Mouse (Mus musculus) gastrocnemius, adult 2 months (tissue): ENCODE data around the gene Fnip1. TPM values are rescaled to one million over a fixed set of nuclear protein-coding genes. Genes with fewer than 3 reads are reported as not detected.
"Not testable (repeated sequence)": the region's sequence is repeated elsewhere in the genome, so short reads cannot be mapped to it uniquely, and the experiment has no call there.

ENCODE experiments used
- DNase-seq: peaks from one replicate; pipeline ENCODE4 v3.0.0; 2022
- H3K27ac ChIP-seq: fragments of 200-600 bp; 2 replicates; pipeline ENCODE4 v1.8.1; 2022; ENCODE audit warnings: mild to moderate bottlenecking
- H3K4me3 ChIP-seq: fragments of 200-600 bp; 2 replicates; pipeline ENCODE4 v1.8.1; 2022; ENCODE audit warnings: mild to moderate bottlenecking, moderate library complexity
- CTCF ChIP-seq: fragments of 200-600 bp; IDR thresholded peaks from 2 replicates; pipeline ENCODE4 v1.8.1; 2022; ENCODE audit warnings: antibody characterized with exemption, mild to moderate bottlenecking, moderate library complexity
- intact Hi-C: fragments of 180-260 bp; cut with DNase I; formaldehyde crosslinking; loops from one replicate; pipeline ENCODE4 v1.15.1; 2025
- total RNA-seq, 2 experiments: library from RNA; stranded (reverse); gene quantifications; 2 replicates each; pipeline ENCODE4 v1.2.3; 2021

The Fnip1 gene
- total RNA-seq, 2 experiments from 2014 or later = 28.7 to 35.9 TPM

GRCm38 (mm10) chr11:54427695-54428352, 10.2 kb upstream of the Fnip1 start:
- intact Hi-C loops = no loop called here
- TF ChIP-seq CTCF = no peak

GRCm38 (mm10) chr11:54429224-54429623, 8.8 kb upstream of the Fnip1 start:
- DNase-seq = no peak
- no peak for TF ChIP-seq CTCF
- H3K4me3 ChIP-seq = no peak overlapping the region
- intact Hi-C loops = no loop called here
- no peak overlapping the region for H3K27ac ChIP-seq

More at GRCm38 (mm10) chr11:54427695-54428352, 10.2 kb upstream of the Fnip1 start:
- DNase-seq = no peak
- no peak overlapping the region for H3K4me3 ChIP-seq
- H3K27ac ChIP-seq = peak overlapping the region; percentile 80

GRCm38 (mm10) chr11:54435797-54436196, 2.2 kb upstream of the Fnip1 start:
- intact Hi-C loops = loop anchor here (5.0 to 10.0 kb wide), 2 partner anchors 87 to 321 kb away; partner anchors contain the start of gene Rapgef6
- Histone ChIP-seq H3K4me3 (no peak overlapping the region), H3K27ac (peak overlapping the region; percentile 46)
- no peak for DNase-seq
- no peak for TF ChIP-seq CTCF

- intact Hi-C loops = loop anchor here (5.0 to 10.0 kb wide), 2 partner anchors 85 to 323 kb away; partner anchors contain the start of gene Rapgef6
- Histone ChIP-seq H3K27ac (peak overlapping the region; percentile 100), H3K4me3 (peak overlapping the region; percentile 94)
- TF ChIP-seq CTCF = no peak
- no peak for DNase-seq
Observed at GRCm38 (mm10) chr11:54437310-54437822, 633 bp upstream of the Fnip1 start.

- Histone ChIP-seq H3K27ac (peak overlapping the region; percentile 100), H3K4me3 (peak overlapping the region; percentile 94)
- intact Hi-C loops = loop anchor here (5.0 to 10.0 kb wide), 2 partner anchors 84 to 324 kb away; partner anchors contain the start of gene Rapgef6
- no peak for TF ChIP-seq CTCF
- DNase-seq = peak; percentile 81
Observed at GRCm38 (mm10) chr11:54438366-54438781, 375 bp downstream of the Fnip1 start.

- DNase-seq = no peak
- intact Hi-C loops = loop anchor here (5.0 to 10.0 kb wide), 2 partner anchors 83 to 324 kb away; partner anchors contain the start of gene Rapgef6
- Histone ChIP-seq H3K27ac (peak overlapping the region; percentile 100), H3K4me3 (peak overlapping the region; percentile 94)
- no peak for TF ChIP-seq CTCF
Observed at GRCm38 (mm10) chr11:54438991-54439690, 1.1 kb downstream of the Fnip1 start.

- H3K4me3 ChIP-seq = peak overlapping the region; percentile 94
- no peak for TF ChIP-seq CTCF
- DNase-seq = no peak
- intact Hi-C loops = loop anchor here (2.0 to 10.0 kb wide), 3 partner anchors 17 to 325 kb away; partner anchors contain the start of gene Rapgef6
- peak overlapping the region; percentile 100 for H3K27ac ChIP-seq
Observed at GRCm38 (mm10) chr11:54439691-54440029, 1.7 kb downstream of the Fnip1 start.

- H3K4me3 ChIP-seq, DNase-seq, H3K27ac ChIP-seq, intact Hi-C loops: not testable (repeated sequence)
Observed at GRCm38 (mm10) chr11:54450757-54451156, 12.8 kb downstream of the Fnip1 start.

GRCm38 (mm10) chr11:54454516-54454915, 16.5 kb downstream of the Fnip1 start:
- no peak for DNase-seq
- TF ChIP-seq CTCF = no peak
- intact Hi-C loops = no loop called here
- Histone ChIP-seq H3K27ac (no peak overlapping the region), H3K4me3 (no peak overlapping the region)

- no peak for TF ChIP-seq CTCF
- no peak overlapping the region; the same call in 1 of the 2 replicates for H3K27ac ChIP-seq
- intact Hi-C loops = loop anchor here (2.0 kb wide), 1 partner anchor 16 kb away; no protein-coding TSS in a partner anchor
Observed at GRCm38 (mm10) chr11:54456875-54457274, 18.9 kb downstream of the Fnip1 start.

GRCm38 (mm10) chr11:54458168-54458567, 20.2 kb downstream of the Fnip1 start:
- DNase-seq = no peak
- Histone ChIP-seq H3K27ac (no peak overlapping the region), H3K4me3 (no peak overlapping the region)
- TF ChIP-seq CTCF = no peak
- intact Hi-C loops = no loop called here

More at GRCm38 (mm10) chr11:54456875-54457274, 18.9 kb downstream of the Fnip1 start:
- no peak for DNase-seq
- H3K4me3 ChIP-seq = no peak overlapping the region

- intact Hi-C loops = no loop called here
- TF ChIP-seq CTCF = no peak
- H3K4me3 ChIP-seq = no peak overlapping the region
- no peak for DNase-seq
- H3K27ac ChIP-seq = peak overlapping the region; percentile 63
Observed at GRCm38 (mm10) chr11:54464557-54465244, 26.7 kb downstream of the Fnip1 start.
